Mouse (Mus musculus) lung, postnatal 0 days (tissue): Measurements from ENCODE around the gene Ahdc1. TPM values are rescaled to one million over a fixed set of nuclear protein-coding genes. Genes with fewer than 3 reads are reported as not detected.
A peak's percentile ranks its signal among the peaks of the same experiment; 100 is the strongest.

Experiments
- ATAC-seq: fragments of 200-750 bp; cut with Nextera tagmentation; 2 replicates; pipeline ENCODE4 v1.8.0; 2017; ENCODE audit warnings: moderate library complexity
- DNase-seq: peaks from one replicate; pipeline ENCODE4 v3.0.0-alpha.2; 2016; ENCODE audit warnings: low spot score
- H3K27ac ChIP-seq: fragments of 300-500 bp; sonication (generic); 2 replicates; pipeline ENCODE4 v1.5.1; 2014; ENCODE audit warnings: antibody characterized with exemption, mild to moderate bottlenecking, low read length, mixed read lengths
- H3K27me3 ChIP-seq: fragments of 300-500 bp; sonication (generic); replicated peaks from 2 replicates; pipeline ENCODE4 v1.6.1; 2014; ENCODE audit warnings: low read length, mixed read lengths; ENCODE audit not compliant: insufficient read depth
- H3K36me3 ChIP-seq: fragments of 300-500 bp; sonication (generic); 2 replicates; pipeline ENCODE4 v1.6.1; 2014; ENCODE audit warnings: low read length, mixed read lengths; ENCODE audit not compliant: insufficient read depth
- H3K4me1 ChIP-seq: fragments of 300-500 bp; sonication (generic); 2 replicates; pipeline ENCODE4 v1.6.1; 2014; ENCODE audit warnings: antibody characterized with exemption, low read depth, low read length, mixed read lengths; ENCODE audit not compliant: insufficient read depth
- H3K4me2 ChIP-seq: fragments of 300-500 bp; sonication (generic); replicated peaks from 2 replicates; pipeline ENCODE4 v1.6.1; 2014; ENCODE audit warnings: low read depth, mild to moderate bottlenecking, low read length, moderate library complexity, mixed read lengths
- H3K4me3 ChIP-seq: fragments of 300-500 bp; sonication (generic); 2 replicates; pipeline ENCODE4 v1.5.1; 2014; ENCODE audit warnings: low read depth, low read length
- H3K9ac ChIP-seq: fragments of 300-500 bp; sonication (generic); replicated peaks from 2 replicates; pipeline ENCODE4 v1.6.1; 2014; ENCODE audit warnings: low read depth, mild to moderate bottlenecking
- H3K9me3 ChIP-seq: fragments of 300-500 bp; sonication (generic); 2 replicates; pipeline ENCODE4 v1.6.1; 2016; ENCODE audit warnings: low read length, mixed read lengths
- CTCF ChIP-seq: IDR thresholded peaks from 2 replicates; pipeline ENCODE4 v1.5.1; 2016; ENCODE audit warnings: antibody characterized with exemption, mild to moderate bottlenecking
- EP300 ChIP-seq: IDR thresholded peaks from 2 replicates; pipeline ENCODE4 v1.6.1; 2016; ENCODE audit warnings: antibody characterized with exemption, mild to moderate bottlenecking, control low read depth
- WGBS: fragments of 180-500 bp; shearing (Covaris S2); extraction: QIAGEN DNeasy Blood & Tissue Kit; methylation state at CpG from one replicate; pipeline ENCODE4 v1.1.7; 2014; 5-methylcytosine and 5-hydroxymethylcytosine counted together
- polyA plus RNA-seq: library from polyadenylated mRNA; unstranded; fragments of >200 nt; fragmentation: Nextera tagmentation; extraction: Ambion mirVana; gene quantifications from 2 replicates; pipeline ENCODE4 v1.2.1, GENCODE M21; 2015

Gene Ahdc1
- polyA plus RNA-seq, 1 experiment from 2014 or later = 3.9 TPM

- no peaks in the 10 kb centered on the region for H3K27me3 ChIP-seq
- ATAC-seq = peak; percentile 63
- no peak overlapping the region for H3K4me3 ChIP-seq
- peak overlapping the region; percentile 74 for H3K27ac ChIP-seq
- TF ChIP-seq EP300 = no peak
- TF ChIP-seq CTCF = no peak
- WGBS = 20% methylated on average over 7 of the region's 7 CpGs
- H3K4me2 ChIP-seq = peak overlapping the region; percentile 22; the same call in 1 of the 2 replicates
- H3K4me1 ChIP-seq = peaks cover 11% of the 10 kb centered on the region
- DNase-seq = peak; percentile 83
- H3K9ac ChIP-seq = no peak overlapping the region
- H3K36me3 ChIP-seq = peaks cover 20% of the 10 kb centered on the region
- H3K9me3 ChIP-seq = no peaks in the 10 kb centered on the region
Measured at GRCm38 (mm10) chr4:133057389-133058122, 46.5 kb downstream of the Ahdc1 start.

DNA sequence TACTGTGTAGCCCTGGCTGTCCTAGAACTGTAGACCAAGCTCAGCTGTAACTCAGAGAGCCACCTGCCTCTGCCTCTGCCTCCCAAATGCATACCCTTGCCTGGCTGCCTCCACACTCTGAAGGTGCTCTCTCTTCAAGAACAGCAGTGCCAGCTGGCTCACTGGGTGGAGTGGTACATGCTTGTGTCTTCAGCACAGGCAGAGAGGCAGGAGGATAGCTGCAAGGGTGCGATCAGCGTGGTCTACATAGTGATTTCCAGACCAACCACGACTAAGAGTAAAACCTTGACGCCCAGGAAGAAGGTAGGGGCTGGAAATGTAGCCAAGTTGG lies 47.0 kb downstream of the Ahdc1 start:
- H3K9me3 ChIP-seq = no peaks in the 10 kb centered on the region
- 0 out of 2 replicates have a peak overlapping the region, but pooled peaks have one; percentile 3 for H3K4me2 ChIP-seq
- 85% methylated on average over 4 of the region's 4 CpGs for WGBS
- no peak for ATAC-seq
- H3K9ac ChIP-seq = no peak overlapping the region
- no peak for DNase-seq
- H3K27me3 ChIP-seq = no peaks in the 10 kb centered on the region
- peaks cover 11% of the 10 kb centered on the region for H3K4me1 ChIP-seq
- peaks cover 26% of the 10 kb centered on the region for H3K36me3 ChIP-seq
- TF ChIP-seq CTCF (no peak), EP300 (no peak)
- H3K27ac ChIP-seq = peak overlapping the region; percentile 74
- no peak overlapping the region for H3K4me3 ChIP-seq

DNA sequence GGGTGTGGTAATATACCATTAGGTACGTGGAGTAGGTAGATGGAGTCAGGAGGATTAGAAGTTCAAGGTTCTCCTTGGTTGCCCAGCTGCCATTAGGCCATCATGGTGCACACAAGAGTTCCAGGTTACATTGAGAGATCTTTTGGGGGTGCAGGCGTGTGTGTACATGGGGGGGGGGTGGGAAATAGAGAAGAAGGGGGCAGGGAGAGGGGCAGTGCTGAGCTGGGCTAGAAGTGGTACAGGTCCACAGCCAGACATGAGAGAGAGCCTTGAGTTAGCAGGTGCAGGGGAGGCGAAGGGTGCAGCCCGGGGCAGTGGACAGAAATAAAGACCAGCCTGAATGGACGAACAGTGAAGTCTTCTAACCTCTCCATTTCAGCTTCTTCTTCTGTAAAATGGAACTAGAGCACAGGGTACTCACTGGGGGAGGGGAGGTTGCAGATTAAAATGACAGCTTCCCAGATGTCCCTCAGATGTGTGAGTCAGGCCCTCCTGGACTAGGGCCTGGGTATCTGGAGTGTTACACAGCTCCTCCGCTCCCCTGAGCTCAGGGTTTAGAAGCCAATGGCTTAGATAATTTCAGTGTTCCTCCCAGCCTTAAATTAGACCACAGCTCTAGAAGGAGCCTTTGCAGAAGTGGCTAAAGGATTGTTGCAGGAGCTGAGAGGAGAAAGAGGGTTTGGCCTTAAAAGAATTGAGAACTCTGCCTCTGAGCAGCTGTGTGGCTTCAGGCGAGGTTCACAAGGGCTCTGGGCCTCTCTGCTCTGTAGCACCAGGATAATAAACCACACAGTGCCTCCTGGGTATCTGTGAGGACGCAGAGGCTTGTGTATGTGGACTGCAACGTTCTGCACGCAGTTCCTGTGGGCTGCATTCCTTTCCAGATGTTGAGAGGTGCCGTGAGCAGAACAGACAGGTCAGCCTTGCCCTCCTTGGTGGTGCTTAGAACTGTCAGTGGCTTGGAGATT lies 47.7 kb downstream of the Ahdc1 start:
- no peak for DNase-seq
- peak overlapping the region; percentile 2 for H3K27ac ChIP-seq
- H3K9ac ChIP-seq = no peak overlapping the region
- no peak for TF ChIP-seq CTCF
- no peak for TF ChIP-seq EP300
- no peak for ATAC-seq
- H3K4me1 ChIP-seq = peaks cover 11% of the 10 kb centered on the region
- 66% methylated on average over 11 of the region's 11 CpGs for WGBS
- H3K27me3 ChIP-seq = no peaks in the 10 kb centered on the region
- peaks cover 33% of the 10 kb centered on the region for H3K36me3 ChIP-seq
- H3K4me2 ChIP-seq = no peak overlapping the region
- no peak overlapping the region for H3K4me3 ChIP-seq
- H3K9me3 ChIP-seq = no peaks in the 10 kb centered on the region

- Histone ChIP-seq H3K9me3 (no peaks in the 10 kb centered on the region), H3K4me1 (peaks cover 9% of the 10 kb centered on the region; the same call in 1 of the 2 replicates), H3K27me3 (no peaks in the 10 kb centered on the region), H3K4me2 (no peak overlapping the region), H3K36me3 (peaks cover 43% of the 10 kb centered on the region), H3K4me3 (no peak overlapping the region), H3K9ac (no peak overlapping the region), H3K27ac (no peak overlapping the region)
- DNase-seq (no peak), ATAC-seq (no peak)
- WGBS = 91% methylated on average over 11 of the region's 11 CpGs
- TF ChIP-seq CTCF = no peak
- TF ChIP-seq EP300 = no peak
Measured at GRCm38 (mm10) chr4:133060702-133061101, 49.6 kb downstream of the Ahdc1 start.

DNA sequence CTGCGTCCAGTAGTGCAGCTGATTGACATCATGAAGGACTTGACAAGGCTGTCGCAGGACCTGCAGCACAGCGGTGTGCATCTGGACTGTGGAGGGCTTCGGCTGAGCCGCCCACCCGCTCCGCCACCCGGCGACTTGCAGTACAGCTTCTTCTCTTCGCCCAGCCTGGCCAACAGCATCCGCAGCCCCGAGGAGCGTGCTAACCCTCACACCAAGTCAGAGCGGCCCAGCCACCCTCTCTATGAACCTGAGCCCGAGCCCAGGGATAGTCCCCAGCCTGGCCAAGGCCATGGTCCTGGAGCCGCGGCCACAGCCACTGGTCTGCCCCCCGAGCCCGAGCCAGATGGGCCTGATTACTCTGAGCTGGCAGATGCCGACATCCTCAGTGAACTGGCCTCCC lies 50.7 kb downstream of the Ahdc1 start:
- H3K27ac ChIP-seq = no peak overlapping the region
- H3K27me3 ChIP-seq = no peaks in the 10 kb centered on the region
- H3K4me1 ChIP-seq = peaks cover 7% of the 10 kb centered on the region; the same call in 1 of the 2 replicates
- DNase-seq (no peak), ATAC-seq (no peak)
- TF ChIP-seq EP300 (no peak), CTCF (no peak)
- no peak overlapping the region for H3K9ac ChIP-seq
- peaks cover 48% of the 10 kb centered on the region for H3K36me3 ChIP-seq
- H3K4me3 ChIP-seq = no peak overlapping the region
- no peaks in the 10 kb centered on the region for H3K9me3 ChIP-seq
- H3K4me2 ChIP-seq = no peak overlapping the region
- 89% methylated on average over 20 of the region's 20 CpGs for WGBS

DNA sequence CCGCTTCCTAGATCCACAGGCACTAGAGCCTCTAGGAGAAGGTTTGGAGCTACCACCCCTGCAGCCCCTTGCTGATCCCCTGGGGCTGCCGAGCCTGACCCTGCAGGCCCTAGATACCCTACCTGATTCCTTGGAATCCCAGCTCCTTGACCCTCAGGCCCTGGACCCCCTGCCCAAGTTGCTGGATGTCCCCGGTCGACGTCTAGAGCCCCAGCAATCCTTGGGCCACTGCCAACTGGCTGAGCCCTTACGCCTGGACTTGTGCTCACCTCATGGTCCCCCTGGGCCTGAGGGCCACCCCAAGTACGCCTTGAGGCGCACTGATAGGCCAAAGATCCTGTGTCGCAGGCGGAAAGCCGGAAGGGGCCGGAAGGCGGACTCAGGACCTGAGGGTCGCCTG lies 51.2 kb downstream of the Ahdc1 start:
- no peak overlapping the region for H3K27ac ChIP-seq
- WGBS = 87% methylated on average over 14 of the region's 14 CpGs
- H3K4me1 ChIP-seq = peaks cover 5% of the 10 kb centered on the region; the same call in 1 of the 2 replicates
- DNase-seq (no peak), ATAC-seq (no peak)
- TF ChIP-seq CTCF (no peak), EP300 (no peak)
- no peak overlapping the region for H3K9ac ChIP-seq
- H3K9me3 ChIP-seq = no peaks in the 10 kb centered on the region
- H3K36me3 ChIP-seq = peaks cover 48% of the 10 kb centered on the region
- H3K4me3 ChIP-seq = no peak overlapping the region
- H3K4me2 ChIP-seq = no peak overlapping the region
- no peaks in the 10 kb centered on the region for H3K27me3 ChIP-seq
